Mouse (Mus musculus) MEL (cell line): Measurements from ENCODE around the gene Osbp2. TPM values are rescaled to one million over a fixed set of nuclear protein-coding genes. Genes with fewer than 3 reads are reported as not detected.

Experiments used
- DNase-seq: peaks from one replicate; pipeline ENCODE4 v3.0.0; 2011; ENCODE audit warnings: low read depth, low spot score
- H3K27ac ChIP-seq: 2 replicates; pipeline ENCODE4 v1.5.1; 2012; ENCODE audit warnings: low read depth, mild to moderate bottlenecking, control low read depth, low read length, moderate library complexity; ENCODE audit not compliant: control insufficient read depth
- H3K27me3 ChIP-seq, 2 experiments: fragments of 150-350 bp in 1 of 2; sonication (generic) in 1 of 2; 2 replicates each; pipeline ENCODE4 v1.6.1; 2012; ENCODE audit warnings: low read length in 2 of 2, mild to moderate bottlenecking in 2 of 2, improper control_type of control experiment in 1 of 2, moderate library complexity in 1 of 2; ENCODE audit not compliant: insufficient read depth in 2 of 2, control insufficient read depth in 1 of 2
- H3K36me3 ChIP-seq, 2 experiments: 2 replicates each; pipeline ENCODE4 v1.6.1; 2012 to 2014; ENCODE audit warnings: low read length in 2 of 2, improper control_type of control experiment in 1 of 2, inconsistent platforms in 1 of 2, mild to moderate bottlenecking in 1 of 2; ENCODE audit not compliant: insufficient read depth in 2 of 2, control insufficient read depth in 1 of 2
- H3K4me1 ChIP-seq, 2 experiments: fragments of 150-350 bp in 1 of 2; sonication (generic) in 1 of 2; 2 replicates each; pipeline ENCODE4 v1.6.1; 2012; ENCODE audit warnings: low read length in 2 of 2, improper control_type of control experiment in 1 of 2, mild to moderate bottlenecking in 1 of 2; ENCODE audit not compliant: insufficient read depth in 2 of 2, control insufficient read depth in 1 of 2
- H3K4me3 ChIP-seq, 2 experiments: fragments of 150-350 bp in 1 of 2; sonication (generic) in 1 of 2; 2 replicates each; pipeline ENCODE4 v1.5.1; 2012; ENCODE audit warnings: low read depth in 2 of 2, low read length in 2 of 2, mild to moderate bottlenecking in 2 of 2, moderate library complexity in 2 of 2, control low read depth in 1 of 2, improper control_type of control experiment in 1 of 2; ENCODE audit not compliant: control insufficient read depth in 1 of 2, insufficient read depth in 1 of 2
- H3K79me2 ChIP-seq: 2 replicates; pipeline ENCODE4 v1.6.1; 2012; ENCODE audit warnings: mild to moderate bottlenecking, low read length, moderate library complexity; ENCODE audit not compliant: control insufficient read depth, poor library complexity, insufficient read depth
- H3K9ac ChIP-seq: 2 replicates; pipeline ENCODE4 v1.6.1; 2012; ENCODE audit warnings: low read depth, mild to moderate bottlenecking, control low read depth, low read length, moderate library complexity; ENCODE audit not compliant: control insufficient read depth, poor library complexity, severe bottlenecking
- H3K9me3 ChIP-seq: fragments of 150-350 bp; sonication (generic); replicated peaks from 2 replicates; pipeline ENCODE4 v1.6.1; 2012; ENCODE audit warnings: mild to moderate bottlenecking, low read length, improper control_type of control experiment, moderate library complexity; ENCODE audit not compliant: insufficient read depth
- BHLHE40 ChIP-seq: IDR thresholded peaks from 2 replicates; pipeline ENCODE4 v1.6.1; 2012; ENCODE audit warnings: low read depth, mild to moderate bottlenecking, inconsistent platforms, low read length, improper control_type of control experiment, borderline replicate concordance
- CHD1 ChIP-seq: IDR thresholded peaks from 2 replicates; pipeline ENCODE4 v1.6.1; 2012; ENCODE audit warnings: low read depth, mild to moderate bottlenecking, inconsistent platforms, low read length, improper control_type of control experiment
- CHD2 ChIP-seq: IDR thresholded peaks from 2 replicates; pipeline ENCODE4 v1.6.1; 2011; ENCODE audit warnings: low read length, improper control_type of control experiment
- EP300 ChIP-seq, 2 experiments: IDR thresholded peaks; 2 replicates each; pipeline ENCODE4 v1.6.1; 2011; ENCODE audit warnings: improper control_type of control experiment in 2 of 2, low read length in 2 of 2, low read depth in 1 of 2, mild to moderate bottlenecking in 1 of 2
- ETS1 ChIP-seq: IDR thresholded peaks from 2 replicates; pipeline ENCODE4 v1.6.1; 2012; ENCODE audit warnings: low read depth, mild to moderate bottlenecking, inconsistent platforms, low read length, improper control_type of control experiment, moderate library complexity
- GATA1 ChIP-seq: IDR thresholded peaks from 2 replicates; pipeline ENCODE4 v1.6.1; 2011; ENCODE audit warnings: low read depth, low read length, improper control_type of control experiment
- HCFC1 ChIP-seq: IDR thresholded peaks from 2 replicates; pipeline ENCODE4 v1.6.1; 2012; ENCODE audit warnings: low read depth, mild to moderate bottlenecking, inconsistent platforms, low read length, improper control_type of control experiment, moderate library complexity
- KAT2A ChIP-seq: conservative IDR thresholded peaks from 2 replicates; pipeline ENCODE4 v1.6.1; 2012; ENCODE audit warnings: low read depth, low read length, improper control_type of control experiment, inconsistent platforms
- MAFK ChIP-seq: IDR thresholded peaks from 2 replicates; pipeline ENCODE4 v1.6.1; 2011; ENCODE audit warnings: low read depth, mild to moderate bottlenecking, low read length, improper control_type of control experiment, borderline replicate concordance
- MEF2A ChIP-seq: IDR thresholded peaks from 2 replicates; pipeline ENCODE4 v1.6.1; 2014; ENCODE audit warnings: low read depth, mild to moderate bottlenecking, inconsistent platforms, low read length, improper control_type of control experiment; ENCODE audit not compliant: poor library complexity, insufficient replicate concordance, severe bottlenecking; ENCODE audit errors: extremely low read depth
- MXI1 ChIP-seq: IDR thresholded peaks from 2 replicates; pipeline ENCODE4 v1.6.1; 2011; ENCODE audit warnings: mild to moderate bottlenecking, low read depth, low read length, improper control_type of control experiment
- MYB ChIP-seq: IDR thresholded peaks from 2 replicates; pipeline ENCODE4 v1.6.1; 2011; ENCODE audit warnings: mild to moderate bottlenecking, low read depth, low read length, improper control_type of control experiment
- MYC ChIP-seq: IDR thresholded peaks from 2 replicates; pipeline ENCODE4 v1.6.1; 2011; ENCODE audit warnings: low read depth, mild to moderate bottlenecking, low read length, improper control_type of control experiment, moderate library complexity
- NELFE ChIP-seq: IDR thresholded peaks from 2 replicates; pipeline ENCODE4 v1.6.1; 2011; ENCODE audit warnings: low read depth, low read length, improper control_type of control experiment
- NRF1 ChIP-seq: IDR thresholded peaks from 2 replicates; pipeline ENCODE4 v1.6.1; 2014; ENCODE audit warnings: low read depth, mild to moderate bottlenecking, inconsistent platforms, low read length, improper control_type of control experiment, moderate library complexity; ENCODE audit not compliant: poor library complexity, insufficient read depth, severe bottlenecking
- RAD21 ChIP-seq: IDR thresholded peaks from 2 replicates; pipeline ENCODE4 v1.6.1; 2011; ENCODE audit warnings: mild to moderate bottlenecking, low read depth, low read length, improper control_type of control experiment
- RCOR1 ChIP-seq: IDR thresholded peaks from 2 replicates; pipeline ENCODE4 v1.6.1; 2012; ENCODE audit warnings: low read depth, mild to moderate bottlenecking, inconsistent platforms, low read length, improper control_type of control experiment
- SMC3 ChIP-seq: IDR thresholded peaks from 2 replicates; pipeline ENCODE4 v1.6.1; 2011; ENCODE audit warnings: low read depth, low read length, improper control_type of control experiment
- TAL1 ChIP-seq: IDR thresholded peaks from 2 replicates; pipeline ENCODE4 v1.6.1; 2012; ENCODE audit warnings: mild to moderate bottlenecking, inconsistent platforms, low read length, moderate library complexity, mixed read lengths
- TCF12 ChIP-seq: IDR thresholded peaks from 2 replicates; pipeline ENCODE4 v1.6.1; 2014; ENCODE audit warnings: low read depth, mild to moderate bottlenecking, inconsistent platforms, low read length, improper control_type of control experiment, moderate library complexity
- USF1 ChIP-seq: IDR thresholded peaks from 2 replicates; pipeline ENCODE4 v1.6.1; 2014; ENCODE audit warnings: low read depth, mild to moderate bottlenecking, inconsistent platforms, low read length, improper control_type of control experiment, moderate library complexity
- USF2 ChIP-seq, 2 experiments: IDR thresholded peaks; 2 replicates each; pipeline ENCODE4 v1.6.1; 2011 to 2012; ENCODE audit warnings: improper control_type of control experiment in 2 of 2, low read length in 2 of 2, borderline replicate concordance in 1 of 2, inconsistent platforms in 1 of 2, low read depth in 1 of 2, mild to moderate bottlenecking in 1 of 2; ENCODE audit not compliant: insufficient read depth in 1 of 2
- ZC3H11A ChIP-seq: IDR thresholded peaks from 2 replicates; pipeline ENCODE4 v1.6.1; 2012; ENCODE audit warnings: low read depth, mild to moderate bottlenecking, inconsistent platforms, low read length, improper control_type of control experiment
- ZKSCAN1 ChIP-seq: IDR thresholded peaks from 2 replicates; pipeline ENCODE4 v1.6.1; 2012; ENCODE audit warnings: low read depth, mild to moderate bottlenecking, inconsistent platforms, low read length, improper control_type of control experiment, moderate library complexity
- ZMIZ1 ChIP-seq: IDR thresholded peaks from 2 replicates; pipeline ENCODE4 v1.6.1; 2012; ENCODE audit warnings: low read depth, mild to moderate bottlenecking, inconsistent platforms, low read length, improper control_type of control experiment, moderate library complexity
- polyA plus RNA-seq, 2 experiments: library from polyadenylated mRNA; stranded (reverse) in 1 of 2; unstranded in 1 of 2; fragments of >175 nt in 1 of 2; fragments of >200 nt in 1 of 2; gene quantifications; 2 replicates each; pipeline versions ENCODE4 v1.2.1 to v1.2.4; 2012; ENCODE audit warnings: low replicate concordance in 2 of 2, low read depth in 1 of 2; ENCODE audit not compliant: insufficient read length in 2 of 2, insufficient read depth in 1 of 2, missing spikeins in 1 of 2
- total RNA-seq: library from RNA; depleted of rRNA; stranded (reverse); fragments of 300-350 nt; gene quantifications from 2 replicates; pipeline ENCODE4 v1.2.3, GENCODE M21; 2012

The Osbp2 gene
- total and polyA plus RNA-seq, 3 experiments, result 0.04 TPM; not detected in 2

DNA sequence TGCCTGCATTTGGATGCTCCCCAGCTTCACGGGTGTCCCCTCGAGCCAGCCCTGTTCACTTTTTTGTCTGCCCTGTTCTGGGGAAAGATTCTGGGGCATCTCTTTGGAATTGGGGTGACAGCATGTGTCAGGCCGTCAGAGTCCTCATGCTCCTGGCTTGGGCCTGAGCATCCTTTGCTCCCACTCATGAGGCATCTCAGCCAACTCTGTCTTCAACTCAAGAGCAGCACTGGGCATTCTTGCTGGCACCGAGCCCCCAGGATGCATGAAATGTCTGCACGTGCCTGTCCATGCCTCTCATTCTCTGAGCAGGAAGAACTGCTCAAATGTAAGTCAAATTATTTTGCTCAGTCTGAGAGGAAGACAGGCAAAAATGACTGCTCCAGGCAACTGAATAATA is 139.0 kb downstream of the Osbp2 start:
- no peak overlapping the region for H3K4me3 ChIP-seq
- no peaks in the 10 kb centered on the region for H3K4me1 ChIP-seq
- no peak overlapping the region for H3K27ac ChIP-seq
- H3K9ac ChIP-seq, result no peak overlapping the region
- TF ChIP-seq RCOR1, result no peak
- TF ChIP-seq EP300 (IDR thresholded peaks at IDR 0.05; ENCODE audit: low read depth in 1 of 2, low read length in 2 of 2), result no peak
- TF ChIP-seq MEF2A, result no peak
- no peak for TF ChIP-seq TAL1
- TF ChIP-seq ZKSCAN1, result no peak
- no peak for TF ChIP-seq SMC3
- no peak for TF ChIP-seq ETS1
- TF ChIP-seq BHLHE40, result no peak
- TF ChIP-seq MAFK, result no peak
- no peak for TF ChIP-seq ZMIZ1
- TF ChIP-seq GATA1, result no peak
- TF ChIP-seq NRF1, result no peak
- no peak for TF ChIP-seq CHD2
- no peak for TF ChIP-seq TCF12
- no peak for TF ChIP-seq ZC3H11A
- TF ChIP-seq HCFC1, result no peak
- no peak for TF ChIP-seq MYC
- no peak for TF ChIP-seq USF2 (IDR thresholded peaks at IDR 0.05; ENCODE audit: borderline replicate concordance in 1 of 2, insufficient read depth in 1 of 2, low read depth in 1 of 2, low read length in 2 of 2)
- DNase-seq, result no peak
- peaks cover 0 to 2% of the 10 kb centered on the region in 2 experiments; a peak in 2 of 4 replicates for H3K27me3 ChIP-seq
- H3K36me3 ChIP-seq, result no peaks in the 10 kb centered on the region
- no peaks in the 10 kb centered on the region for H3K9me3 ChIP-seq
- H3K79me2 ChIP-seq, result no peaks in the 10 kb centered on the region

DNA sequence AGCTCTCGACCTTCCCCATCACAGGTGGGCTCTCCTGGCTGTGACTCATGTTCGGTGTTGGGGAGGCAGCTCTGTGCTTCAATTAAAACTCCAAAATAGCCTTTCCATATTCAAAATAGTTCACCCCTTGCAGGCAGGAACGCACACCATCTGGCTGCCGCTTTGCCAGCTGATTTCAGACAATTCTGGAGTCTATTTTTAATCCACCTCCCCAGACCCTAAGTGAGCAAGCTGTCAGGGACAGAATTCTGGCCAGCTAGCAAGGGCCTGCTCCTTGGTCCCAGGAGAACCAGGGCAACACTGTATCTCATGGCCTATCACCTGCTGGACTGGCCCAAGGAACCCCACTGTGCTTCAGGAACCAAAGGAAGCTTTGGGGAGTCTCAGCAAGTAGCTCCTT is 139.8 kb downstream of the Osbp2 start:
- no peaks in the 10 kb centered on the region for H3K79me2 ChIP-seq
- no peak overlapping the region for H3K4me3 ChIP-seq
- no peak for TF ChIP-seq MEF2A
- no peak for TF ChIP-seq USF2 (IDR thresholded peaks at IDR 0.05; ENCODE audit: borderline replicate concordance in 1 of 2, insufficient read depth in 1 of 2, low read depth in 1 of 2, low read length in 2 of 2)
- no peak for TF ChIP-seq MXI1
- no peak for TF ChIP-seq HCFC1
- no peak for TF ChIP-seq CHD1
- no peak for TF ChIP-seq MYB
- no peak for TF ChIP-seq NELFE
- no peak for TF ChIP-seq KAT2A
- TF ChIP-seq MAFK, result no peak
- no peak for TF ChIP-seq USF1
- no peak for TF ChIP-seq RAD21
- TF ChIP-seq NRF1, result no peak
- no peaks in the 10 kb centered on the region for H3K36me3 ChIP-seq
- H3K4me1 ChIP-seq, result no peaks in the 10 kb centered on the region
- DNase-seq, result no peak
- no peak overlapping the region for H3K9ac ChIP-seq
- H3K27me3 ChIP-seq, result peaks cover 0 to 2% of the 10 kb centered on the region in 2 experiments; a peak in 1 of 4 replicates
- no peaks in the 10 kb centered on the region for H3K9me3 ChIP-seq
- H3K27ac ChIP-seq, result no peak overlapping the region
